Mouse (Mus musculus): ENCODE data around the gene Zfp964. TPM values are rescaled to one million over a fixed set of nuclear protein-coding genes. Genes with fewer than 3 reads are reported as not detected.
A peak's percentile ranks its signal among the peaks of the same experiment; 100 is the strongest.
"Not testable (repeated sequence)": the region's sequence is repeated elsewhere in the genome, so short reads cannot be mapped to it uniquely, and the experiment has no call there.

Zfp964 gene
- total and polyA plus RNA-seq, 2 experiments from 2014 or later, result 0.99 to 3.6 TPM

DNA sequence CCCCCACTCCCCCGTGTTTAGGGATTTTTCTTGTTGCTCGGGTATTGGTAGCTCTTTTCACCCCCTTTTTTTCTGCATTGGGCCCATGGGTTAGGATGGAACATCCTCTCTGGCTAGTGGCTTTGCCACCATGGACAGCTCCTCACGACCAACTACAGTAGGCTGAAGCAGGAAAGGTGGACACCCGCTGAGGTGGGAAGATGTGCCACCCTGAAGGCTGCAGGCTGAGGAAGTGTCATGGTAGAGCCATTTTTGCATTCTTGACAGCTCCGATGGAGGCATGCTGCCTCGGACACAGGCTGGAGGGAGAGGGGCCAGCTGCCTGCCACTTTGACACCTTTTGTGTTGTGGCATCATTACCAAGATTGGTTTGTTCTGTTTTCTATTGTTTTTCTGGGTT, 47.5 kb downstream of the Zfp964 start:
- no peaks in the 10 kb centered on the region for H3K4me1 ChIP-seq (ENCODE audit: insufficient read depth, low read length)
- no peaks in the 10 kb centered on the region for H3K9me3 ChIP-seq (ENCODE audit: low read length)
- ATAC-seq (ENCODE audit: low FRiP score) (no peak), DNase-seq (ENCODE audit: low spot score) (no peak)
- 83% methylated on average over 6 of the region's 6 CpGs for WGBS
- no peaks in the 10 kb centered on the region for H3K27me3 ChIP-seq (ENCODE audit: insufficient read depth, low read length)
- no peak overlapping the region for H3K4me3 ChIP-seq (ENCODE audit: low read depth, low read length)
- H3K27ac ChIP-seq (ENCODE audit: low read depth, low read length), result no peak overlapping the region
- no peak for TF ChIP-seq CTCF (IDR thresholded peaks at IDR 0.05)
- H3K36me3 ChIP-seq (ENCODE audit: insufficient read depth, low read length), result peaks cover 27% of the 10 kb centered on the region
- no peak overlapping the region for H3K9ac ChIP-seq (replicated peaks; ENCODE audit: low read length, poor library complexity, severe bottlenecking)
- H3K4me2 ChIP-seq (ENCODE audit: low read depth, low read length, poor library complexity, severe bottlenecking), result no peak overlapping the region

DNA sequence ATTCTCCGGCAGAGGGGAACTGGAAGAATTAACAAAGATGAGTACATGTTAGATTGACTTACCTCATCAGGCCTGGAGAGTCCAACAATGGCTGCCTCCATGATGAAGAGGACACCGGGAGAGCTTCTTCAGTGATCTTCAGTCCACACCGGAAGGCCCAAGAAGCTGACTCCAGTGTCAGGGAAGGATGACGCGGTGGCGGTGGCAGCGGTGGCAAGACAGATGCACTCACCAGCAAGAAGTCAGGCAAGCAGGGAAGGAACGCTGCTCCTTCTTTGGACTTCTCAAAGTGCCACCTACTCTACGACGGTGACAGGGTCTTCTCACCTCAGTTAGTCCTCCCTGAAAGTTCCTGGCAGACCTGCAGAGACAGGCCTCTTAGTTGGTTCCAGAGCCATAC, 56.3 kb downstream of the Zfp964 start, which contains the start of gene Zfp869:
Gene Zfp869 (minus strand): TSS at position 101 of the 400 bp plus-strand sequence.
- H3K36me3 ChIP-seq (ENCODE audit: insufficient read depth, low read length), result peaks cover 47% of the 10 kb centered on the region

DNA sequence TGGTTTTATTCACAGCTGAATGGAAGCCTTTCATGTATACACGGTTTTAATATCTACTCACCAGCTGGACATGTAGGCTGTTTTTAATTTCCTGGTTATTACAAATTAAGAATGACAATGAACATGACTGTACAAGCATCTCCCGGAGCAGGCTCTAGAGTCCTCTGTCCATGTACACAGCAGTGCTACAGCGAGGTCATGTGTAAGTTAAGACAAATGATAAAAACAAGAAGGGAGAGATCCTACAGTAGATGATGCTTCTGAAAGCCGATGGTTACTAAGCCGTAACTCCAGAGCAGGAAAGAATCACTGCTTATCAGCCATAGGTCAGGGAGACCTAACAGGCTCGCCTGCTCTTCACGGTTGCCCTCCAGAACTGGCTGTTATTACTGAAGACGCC, 59.2 kb downstream of the Zfp964 start:
- WGBS, result 92% methylated on average over 8 of the region's 8 CpGs

More for the DNA sequence above, 56.3 kb downstream of the Zfp964 start, which contains the start of gene Zfp869:
- not testable (repeated sequence) for H3K9ac ChIP-seq (replicated peaks; ENCODE audit: low read length, poor library complexity, severe bottlenecking); H3K27me3 ChIP-seq (ENCODE audit: insufficient read depth, low read length); H3K4me2 ChIP-seq (ENCODE audit: low read depth, low read length, poor library complexity, severe bottlenecking); ATAC-seq (ENCODE audit: low FRiP score); H3K4me1 ChIP-seq (ENCODE audit: insufficient read depth, low read length); H3K4me3 ChIP-seq (ENCODE audit: low read depth, low read length); H3K27ac ChIP-seq (ENCODE audit: low read depth, low read length); DNase-seq (ENCODE audit: low spot score); H3K9me3 ChIP-seq (ENCODE audit: low read length)
- 97% methylated on average over 8 of the region's 10 CpGs for WGBS

DNA sequence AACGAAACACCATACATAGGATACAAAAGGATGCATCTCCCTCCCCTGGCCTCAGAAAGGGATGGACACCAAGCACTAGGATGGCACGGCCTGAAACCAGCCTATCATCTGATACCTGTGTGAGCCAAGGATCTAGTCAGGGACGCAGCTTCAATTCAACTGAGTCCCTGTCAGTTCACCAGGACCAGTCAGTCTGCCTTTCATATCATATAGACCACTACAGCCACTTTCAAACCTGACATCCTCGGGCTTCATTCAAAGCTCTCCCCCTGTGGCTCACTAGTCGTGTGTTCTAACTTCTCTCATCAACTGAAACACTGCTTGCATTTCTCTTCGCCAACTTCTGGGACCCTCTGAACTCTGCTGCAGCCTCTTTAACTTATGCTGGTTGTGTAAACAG, 61.1 kb downstream of the Zfp964 start:
- Histone ChIP-seq H3K4me1 (ENCODE audit: insufficient read depth, low read length) (peaks cover 9% of the 10 kb centered on the region), H3K9me3 (ENCODE audit: low read length) (no peaks in the 10 kb centered on the region), H3K36me3 (ENCODE audit: insufficient read depth, low read length) (peaks cover 2% of the 10 kb centered on the region; the same call in 1 of the 2 replicates), H3K27me3 (ENCODE audit: insufficient read depth, low read length) (no peaks in the 10 kb centered on the region), H3K9ac (replicated peaks; ENCODE audit: low read length, poor library complexity, severe bottlenecking) (0 out of 2 replicates have a peak overlapping the region, but pooled peaks have one; percentile 74), H3K4me3 (ENCODE audit: low read depth, low read length) (peak overlapping the region; percentile 56), H3K4me2 (ENCODE audit: low read depth, low read length, poor library complexity, severe bottlenecking) (peak overlapping the region; percentile 37), H3K27ac (ENCODE audit: low read depth, low read length) (no peak overlapping the region)
- TF ChIP-seq CTCF (IDR thresholded peaks at IDR 0.05), result no peak
- 78% methylated on average over 6 of the region's 6 CpGs for WGBS
- no peak for ATAC-seq (ENCODE audit: low FRiP score)
- no peak for DNase-seq (ENCODE audit: low spot score)

More for the DNA sequence above, 59.2 kb downstream of the Zfp964 start:
- H3K9me3 ChIP-seq (ENCODE audit: low read length), result no peaks in the 10 kb centered on the region
- no peaks in the 10 kb centered on the region for H3K27me3 ChIP-seq (ENCODE audit: insufficient read depth, low read length)
- ATAC-seq (ENCODE audit: low FRiP score) (no peak), DNase-seq (ENCODE audit: low spot score) (no peak)
- H3K4me2 ChIP-seq (ENCODE audit: low read depth, low read length, poor library complexity, severe bottlenecking), result no peak overlapping the region
- no peak for TF ChIP-seq CTCF (IDR thresholded peaks at IDR 0.05)
- no peak overlapping the region for H3K9ac ChIP-seq (replicated peaks; ENCODE audit: low read length, poor library complexity, severe bottlenecking)
- H3K27ac ChIP-seq (ENCODE audit: low read depth, low read length), result no peak overlapping the region
- peaks cover 18% of the 10 kb centered on the region for H3K36me3 ChIP-seq (ENCODE audit: insufficient read depth, low read length)
- H3K4me1 ChIP-seq (ENCODE audit: insufficient read depth, low read length), result peaks cover 9% of the 10 kb centered on the region
- H3K4me3 ChIP-seq (ENCODE audit: low read depth, low read length), result no peak overlapping the region

Other genes starting within 250 kb of the Zfp964 start
- gene Gm9495, start 200.9 kb upstream of the Zfp964 start, total RNA-seq (2014; rRNA removed), result not detected in 2 replicates
- 0.13 TPM in 1 of 2 replicates, not detected in the other for gene Gm9495, start 200.9 kb upstream of the Zfp964 start, polyA plus RNA-seq (2015; fragmentation: Nextera tagmentation; extraction: Ambion mirVana)
- gene Gm7697, start 131.5 kb upstream of the Zfp964 start, total RNA-seq (2014; rRNA removed), result 0.42 TPM in 1 of 2 replicates, not detected in the other
- gene Gm7697, start 131.5 kb upstream of the Zfp964 start, polyA plus RNA-seq (2015; fragmentation: Nextera tagmentation; extraction: Ambion mirVana), result not detected in 2 replicates
- 22.4 and 29.3 TPM in 2 replicates for gene Zfp868, start 28.9 kb upstream of the Zfp964 start, total RNA-seq (2014; rRNA removed)
- 21.5 and 26.0 TPM in 2 replicates for gene Zfp868, start 28.9 kb upstream of the Zfp964 start, polyA plus RNA-seq (2015; fragmentation: Nextera tagmentation; extraction: Ambion mirVana)
- 14.6 and 17.5 TPM in 2 replicates for gene Zfp869, start 56.2 kb downstream of the Zfp964 start, total RNA-seq (2014; rRNA removed)
- gene Zfp869, start 56.2 kb downstream of the Zfp964 start, polyA plus RNA-seq (2015; fragmentation: Nextera tagmentation; extraction: Ambion mirVana), result 14.4 and 15.5 TPM in 2 replicates
- gene Zfp963, start 95.5 kb downstream of the Zfp964 start, total RNA-seq (2014; rRNA removed), result 3.3 and 5.3 TPM in 2 replicates
- gene Zfp963, start 95.5 kb downstream of the Zfp964 start, polyA plus RNA-seq (2015; fragmentation: Nextera tagmentation; extraction: Ambion mirVana), result 5.0 and 5.5 TPM in 2 replicates
- 1.5 and 2.4 TPM in 2 replicates for gene Gm20422, start 120.4 kb downstream of the Zfp964 start, total RNA-seq (2014; rRNA removed)
- not detected in 2 replicates for gene Gm20422, start 120.4 kb downstream of the Zfp964 start, polyA plus RNA-seq (2015; fragmentation: Nextera tagmentation; extraction: Ambion mirVana)
- 77.7 and 92.7 TPM in 2 replicates for gene Atp13a1, start 136.7 kb downstream of the Zfp964 start, total RNA-seq (2014; rRNA removed)
- 44.6 and 46.4 TPM in 2 replicates for gene Atp13a1, start 136.7 kb downstream of the Zfp964 start, polyA plus RNA-seq (2015; fragmentation: Nextera tagmentation; extraction: Ambion mirVana)
- gene Zfp866, start 136.7 kb downstream of the Zfp964 start, total RNA-seq (2014; rRNA removed), result 44.7 and 53.4 TPM in 2 replicates
- 19.2 and 20.0 TPM in 2 replicates for gene Zfp866, start 136.7 kb downstream of the Zfp964 start, polyA plus RNA-seq (2015; fragmentation: Nextera tagmentation; extraction: Ambion mirVana)
- gene Gmip, start 154.2 kb downstream of the Zfp964 start, total RNA-seq (2014; rRNA removed), result 53.9 and 71.2 TPM in 2 replicates
- 33.7 and 37.6 TPM in 2 replicates for gene Gmip, start 154.2 kb downstream of the Zfp964 start, polyA plus RNA-seq (2015; fragmentation: Nextera tagmentation; extraction: Ambion mirVana)
- 5.4 and 7.7 TPM in 2 replicates for gene Lpar2, start 167.9 kb downstream of the Zfp964 start, total RNA-seq (2014; rRNA removed)
- gene Lpar2, start 167.9 kb downstream of the Zfp964 start, polyA plus RNA-seq (2015; fragmentation: Nextera tagmentation; extraction: Ambion mirVana), result 0.44 and 0.63 TPM in 2 replicates
- 35.7 and 43.9 TPM in 2 replicates for gene Pbx4, start 178.0 kb downstream of the Zfp964 start, total RNA-seq (2014; rRNA removed)
- 91.0 and 98.8 TPM in 2 replicates for gene Pbx4, start 178.0 kb downstream of the Zfp964 start, polyA plus RNA-seq (2015; fragmentation: Nextera tagmentation; extraction: Ambion mirVana)
- 12.0 and 14.9 TPM in 2 replicates for gene Cilp2, start 233.2 kb downstream of the Zfp964 start, total RNA-seq (2014; rRNA removed)
- 7.5 and 8.0 TPM in 2 replicates for gene Cilp2, start 233.2 kb downstream of the Zfp964 start, polyA plus RNA-seq (2015; fragmentation: Nextera tagmentation; extraction: Ambion mirVana)
- gene Tssk6, start 247.7 kb downstream of the Zfp964 start, total RNA-seq (2014; rRNA removed), result not detected in 2 replicates
- 4.4 and 4.6 TPM in 2 replicates for gene Tssk6, start 247.7 kb downstream of the Zfp964 start, polyA plus RNA-seq (2015; fragmentation: Nextera tagmentation; extraction: Ambion mirVana)
- 55.6 and 86.8 TPM in 2 replicates for gene Ndufa13, start 248.1 kb downstream of the Zfp964 start, total RNA-seq (2014; rRNA removed)
- gene Ndufa13, start 248.1 kb downstream of the Zfp964 start, polyA plus RNA-seq (2015; fragmentation: Nextera tagmentation; extraction: Ambion mirVana), result 239 and 243 TPM in 2 replicates
- gene Yjefn3, start 248.2 kb downstream of the Zfp964 start, total RNA-seq (2014; rRNA removed), result 7.6 and 8.0 TPM in 2 replicates
- gene Yjefn3, start 248.2 kb downstream of the Zfp964 start, polyA plus RNA-seq (2015; fragmentation: Nextera tagmentation; extraction: Ambion mirVana), result 13.4 and 15.4 TPM in 2 replicates

Measured in midbrain, postnatal 0 days (tissue).